In genomic region chr6:15780127-15780526, GRCm38 (mm10) we compare ENCODE assay signal across 26 mouse cellular contexts. TPM values are rescaled to one million over a fixed set of nuclear protein-coding genes. Genes with fewer than 3 reads are reported as not detected.
DNase-seq lines count a peak whose midpoint lies in the region; ATAC-seq and TF ChIP-seq lines count a peak whose summit lies in the region.
"Had no signal": no experiment of that assay in that cellular context is flagged by ENCODE, and none has a peak within 500 bp of the region (broad histone marks: within the 10 kb centered on the region; RNA-seq: fewer than 3 reads in every experiment).

No protein-coding gene starts in this region.

- ATAC-seq in heart, postnatal 0 days (ENCODE audit: insufficient read depth, low read depth), result no peak
- ATAC-seq: forebrain, embryonic 13.5 days; forebrain, embryonic 16.5 days; intestine, embryonic 15.5 days had no signal

- H3K4me1 ChIP-seq in heart, postnatal 0 days (ENCODE audit: control insufficient read depth, insufficient read depth), result no peaks in the 10 kb centered on the region
- no peaks in the 10 kb centered on the region for H3K4me1 ChIP-seq in embryonic fibroblast, embryonic 13.5 days (ENCODE audit: control insufficient read depth, insufficient read depth, low read length)
- H3K4me1 ChIP-seq: embryonic facial prominence, embryonic 12.5 days; embryonic facial prominence, embryonic 15.5 days; forebrain, embryonic 13.5 days; heart, embryonic 15.5 days; hindbrain, embryonic 12.5 days; hindbrain, embryonic 15.5 days; intestine, embryonic 15.5 days had no signal

- H3K27ac ChIP-seq in heart, postnatal 0 days (ENCODE audit: low read depth), result 0 out of 2 replicates have a peak overlapping the region, but pooled peaks have one; percentile 20
- peak overlapping the region; percentile 84 for H3K27ac ChIP-seq in embryonic fibroblast, embryonic 13.5 days (ENCODE audit: insufficient read depth, low read length)
- H3K27ac ChIP-seq: embryonic facial prominence, embryonic 12.5 days; embryonic facial prominence, embryonic 15.5 days; forebrain, embryonic 13.5 days; heart, embryonic 15.5 days; hindbrain, embryonic 12.5 days; hindbrain, embryonic 15.5 days; intestine, embryonic 15.5 days had no signal

- intact Hi-C loops in heart, postnatal 10 days (cut with DNase I), result no loop called here

- TF ChIP-seq EP300 in heart, postnatal 0 days (IDR thresholded peaks at IDR 0.05; ENCODE audit: low read depth), result no peak

- no peak overlapping the region for H3K4me2 ChIP-seq in heart, postnatal 0 days (ENCODE audit: low read depth, low read length)
- H3K4me2 ChIP-seq: embryonic facial prominence, embryonic 12.5 days; embryonic facial prominence, embryonic 15.5 days; forebrain, embryonic 13.5 days; heart, embryonic 12.5 days; heart, embryonic 15.5 days; hindbrain, embryonic 12.5 days; hindbrain, embryonic 15.5 days; intestine, embryonic 15.5 days had no signal

- H3K9ac ChIP-seq in heart, postnatal 0 days (replicated peaks; ENCODE audit: low read depth, low read length), result no peak overlapping the region
- H3K9ac ChIP-seq: embryonic facial prominence, embryonic 12.5 days; embryonic facial prominence, embryonic 15.5 days; forebrain, embryonic 13.5 days; heart, embryonic 12.5 days; heart, embryonic 15.5 days; hindbrain, embryonic 12.5 days; hindbrain, embryonic 15.5 days; intestine, embryonic 15.5 days had no signal

- H3K27me3 ChIP-seq in heart, postnatal 0 days (ENCODE audit: control insufficient read depth, insufficient read depth, low read length), result no peaks in the 10 kb centered on the region
- H3K27me3 ChIP-seq: embryonic facial prominence, embryonic 12.5 days; embryonic facial prominence, embryonic 15.5 days; forebrain, embryonic 13.5 days; heart, embryonic 12.5 days; heart, embryonic 15.5 days; hindbrain, embryonic 12.5 days; hindbrain, embryonic 15.5 days; intestine, embryonic 15.5 days had no signal

- no peaks in the 10 kb centered on the region for H3K9me3 ChIP-seq in heart, postnatal 0 days (replicated peaks; ENCODE audit: control insufficient read depth, low read length)
- H3K9me3 ChIP-seq: embryonic facial prominence, embryonic 12.5 days; embryonic facial prominence, embryonic 15.5 days; forebrain, embryonic 13.5 days; heart, embryonic 12.5 days; heart, embryonic 15.5 days; hindbrain, embryonic 12.5 days; hindbrain, embryonic 15.5 days; intestine, embryonic 15.5 days had no signal

- TF ChIP-seq CTCF in heart, postnatal 0 days (IDR thresholded peaks at IDR 0.05; ENCODE audit: low read depth), result no peak
- no peak for TF ChIP-seq CTCF in embryonic fibroblast, embryonic 13.5 days (IDR thresholded peaks at IDR 0.05; ENCODE audit: borderline replicate concordance, insufficient read depth, low read length)

- no peak overlapping the region for H3K4me3 ChIP-seq in heart, postnatal 0 days (ENCODE audit: low read depth, low read length)
- H3K4me3 ChIP-seq in embryonic fibroblast, embryonic 13.5 days (ENCODE audit: insufficient read depth, low read length), result no peak overlapping the region
- H3K4me3 ChIP-seq: embryonic facial prominence, embryonic 12.5 days; embryonic facial prominence, embryonic 15.5 days; erythroblast, embryonic 14.5 days; forebrain, embryonic 13.5 days; heart, embryonic 12.5 days; heart, embryonic 15.5 days; hindbrain, embryonic 12.5 days; hindbrain, embryonic 15.5 days; intestine, embryonic 15.5 days had no signal

- TF ChIP-seq POLR2A in embryonic fibroblast, embryonic 13.5 days (IDR thresholded peaks at IDR 0.05; ENCODE audit: low read depth, low read length), result no peak

- no peaks in the 10 kb centered on the region; the same call in 1 of the 2 replicates for H3K36me3 ChIP-seq in heart, postnatal 0 days (replicated peaks; ENCODE audit: control insufficient read depth, insufficient read depth, low read length)
- H3K36me3 ChIP-seq: embryonic facial prominence, embryonic 12.5 days; embryonic facial prominence, embryonic 15.5 days; heart, embryonic 12.5 days; heart, embryonic 15.5 days; hindbrain, embryonic 12.5 days; hindbrain, embryonic 15.5 days; intestine, embryonic 15.5 days had no signal

- DNase-seq in heart, postnatal 0 days (ENCODE audit: low spot score), result no peak
- DNase-seq in heart, postnatal 10 days, result no peak
- peak; percentile 18 for DNase-seq in A20 (ENCODE audit: low read depth, low spot score)
- peak; percentile 54 for DNase-seq in CD4-positive, CD25-positive, alpha-beta regulatory T cell, adult 2 months (ENCODE audit: low read depth, low spot score)
- DNase-seq in spleen, postnatal 14 days (ENCODE audit: low spot score in 2 of 2), result no peak
- no peak for DNase-seq in lung, postnatal 36 days
- DNase-seq: adrenal gland, adult 8-10 months; adrenal gland, postnatal 36 days; cerebellum, adult 18-20 months; cerebellum, adult 9-10 months; cerebellum, postnatal 14 days; gastrocnemius, postnatal 10 days; gastrocnemius, postnatal 36 days; kidney, adult 11 months had no signal

RNA-seq across cellular contexts. Expression of gene Mdfic, which starts 59.7 kb away (rescaled TPM):
- 11.1 and 16.9 TPM in 2 replicates for total RNA-seq in heart, postnatal 0 days (2014; rRNA removed; ENCODE audit: low replicate concordance)
- 2.4 and 2.6 TPM in 2 replicates for polyA plus RNA-seq in heart, postnatal 0 days (2015; fragmentation: Nextera tagmentation; extraction: Ambion mirVana)
- 10 to 100 TPM; 23.1 to 26.2 TPM for total RNA-seq in heart, postnatal 10 days (2021)
- 55.3 and 73.6 TPM in 2 replicates for polyA plus RNA-seq in embryonic fibroblast, embryonic 13.5 days (2011; ENCODE audit: insufficient read length, low read depth, missing spikeins)
- total RNA-seq: MEL had no signal

Comparison
In these comparisons a context has a peak if more than half of its experiments do, and no peak if none do; other contexts are left out.
1. DNase-seq: peak in A20 (single experiment) and CD4-positive, CD25-positive, alpha-beta regulatory T cell, adult 2 months (single experiment); none in heart, postnatal 0 days (single experiment), heart, postnatal 10 days (0 of 2), spleen, postnatal 14 days (0 of 2) and lung, postnatal 36 days (single experiment).